Mouse (Mus musculus) B cell, adult 62 days (primary cell): ENCODE data around the gene Gm9513. TPM values are rescaled to one million over a fixed set of nuclear protein-coding genes. Genes with fewer than 3 reads are reported as not detected.

Experiments used
- total RNA-seq: library from RNA; stranded (reverse); gene quantifications from 4 replicates; pipeline ENCODE4 v1.2.4, GENCODE M21; 2023

The Gm9513 gene
- total RNA-seq: not detected in 4 replicates

DNA sequence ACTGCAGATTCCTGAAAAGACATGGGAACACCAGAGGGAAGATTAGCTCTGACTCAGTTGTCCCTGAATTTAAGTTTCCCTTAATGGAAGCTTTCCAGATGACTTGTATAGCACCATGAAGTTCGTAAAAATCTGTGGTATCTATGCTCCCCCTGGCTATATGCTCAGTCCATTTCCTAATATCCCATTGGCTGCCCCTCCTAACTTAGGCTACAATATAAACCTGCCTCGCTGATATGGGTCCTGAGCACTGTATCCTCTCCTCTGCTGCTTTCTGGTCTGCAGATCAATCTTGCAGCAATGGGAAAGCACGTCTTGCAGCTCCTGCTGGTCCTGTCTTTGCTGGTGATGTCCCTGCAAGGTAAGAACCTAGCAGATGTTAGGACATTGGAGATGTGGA is at the start of gene Gm9513:
TSS of gene Gm9513 (plus strand) at position 301 of the 400 bp plus-strand sequence.

DNA sequence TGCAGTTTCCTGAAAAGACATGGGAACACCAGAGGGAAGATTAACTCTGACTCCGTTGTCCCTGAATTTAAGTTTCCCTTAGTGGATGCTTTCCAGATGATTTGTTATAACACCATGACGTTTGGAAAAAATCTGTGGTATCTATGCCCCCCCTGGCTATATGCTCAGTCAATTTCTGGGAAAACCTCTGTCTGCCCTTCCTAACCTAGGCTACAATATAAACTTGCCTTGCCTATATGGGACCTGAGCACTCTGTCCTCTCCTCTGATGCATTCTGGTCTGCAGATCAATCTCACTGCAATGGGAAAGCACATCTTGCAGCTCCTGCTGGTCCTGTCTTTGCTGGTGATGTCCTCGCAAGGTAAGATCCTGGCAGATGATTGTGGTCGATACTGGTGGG is 43.9 kb upstream of the Gm9513 start, which contains the start of gene Gm7257:
TSS of gene Gm7257 (plus strand) at position 301 of the 400 bp plus-strand sequence.

Other genes starting within 250 kb of the Gm9513 start
- gene Gm7257, start 43.8 kb upstream of the Gm9513 start, total RNA-seq: not detected in 4 replicates
- gene Gm5615, start 66.3 kb downstream of the Gm9513 start, total RNA-seq: not detected in 4 replicates
- not detected in 4 replicates for gene Gm17689, start 107.0 kb downstream of the Gm9513 start, total RNA-seq
- gene A630095E13Rik, start 167.7 kb downstream of the Gm9513 start, total RNA-seq: not detected in 4 replicates
- not detected in 4 replicates for gene Acrv1, start 217.6 kb downstream of the Gm9513 start, total RNA-seq